Comparison of ENCODE assay signal across 10 mouse cellular contexts in the genomic region with DNA sequence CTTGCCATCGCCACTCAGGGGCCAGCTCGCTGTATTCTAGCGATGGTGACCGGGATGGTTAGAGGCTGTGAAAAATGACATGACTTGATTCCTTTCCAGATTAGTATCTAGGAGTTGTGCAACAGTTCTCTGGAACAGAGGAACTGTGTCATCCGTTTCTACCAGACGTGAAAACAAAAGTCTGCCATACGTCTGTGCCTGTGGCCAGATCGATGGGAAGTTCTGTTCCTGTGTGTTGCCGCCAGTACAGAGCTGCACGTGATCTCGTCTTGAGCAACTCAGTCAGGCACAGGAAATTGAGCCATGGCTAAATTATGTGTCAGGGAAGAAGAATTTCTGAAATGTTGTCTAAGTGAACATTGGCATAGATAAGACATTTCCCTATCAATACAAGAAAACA.
DNase-seq lines count a peak whose midpoint lies in the region; ATAC-seq lines count a peak whose summit lies in the region.
"Had no signal": no experiment of that assay in that cellular context is flagged by ENCODE, and none has a peak within 500 bp of the region (broad histone marks: within the 10 kb centered on the region; RNA-seq: fewer than 3 reads in every experiment).

No protein-coding gene starts in this region.

- no peaks in the 10 kb centered on the region for H3K27me3 ChIP-seq in embryonic facial prominence, embryonic 14.5 days (replicated peaks; ENCODE audit: control insufficient read depth, insufficient read depth, low read length)
- no peaks in the 10 kb centered on the region for H3K27me3 ChIP-seq in embryonic facial prominence, embryonic 10.5 days (replicated peaks; ENCODE audit: low read depth, poor library complexity, severe bottlenecking)
- H3K27me3 ChIP-seq in limb, embryonic 15.5 days = no peaks in the 10 kb centered on the region
- H3K27me3 ChIP-seq: embryonic facial prominence, embryonic 15.5 days; neural tube, embryonic 13.5 days had no signal

- DNase-seq in embryonic facial prominence, embryonic 14.5 days (ENCODE audit: low spot score) = peak; percentile 39
- DNase-seq in embryonic facial prominence, embryonic 10.5 days (ENCODE audit: low spot score) = no peak
- DNase-seq in urinary bladder, postnatal 36 days (ENCODE audit: low spot score in 2 of 2) = peak; percentile 20 to 60
- no peak for DNase-seq in urinary bladder, adult 2 months (ENCODE audit: low spot score)
- DNase-seq in cerebellum, adult 18-20 months = no peak
- no peak for DNase-seq in right cerebral cortex, adult 18-20 months

- no peaks in the 10 kb centered on the region for H3K9me3 ChIP-seq in embryonic facial prominence, embryonic 14.5 days (ENCODE audit: control insufficient read depth, low read length)
- H3K9me3 ChIP-seq in embryonic facial prominence, embryonic 10.5 days = no peaks in the 10 kb centered on the region
- H3K9me3 ChIP-seq in limb, embryonic 15.5 days = no peaks in the 10 kb centered on the region
- H3K9me3 ChIP-seq: embryonic facial prominence, embryonic 15.5 days; neural tube, embryonic 13.5 days had no signal

- no peak overlapping the region for H3K4me3 ChIP-seq in embryonic facial prominence, embryonic 14.5 days (ENCODE audit: low read depth, low read length)
- H3K4me3 ChIP-seq in embryonic facial prominence, embryonic 10.5 days = no peak overlapping the region
- H3K4me3 ChIP-seq in limb, embryonic 15.5 days = no peak overlapping the region
- H3K4me3 ChIP-seq: embryonic facial prominence, embryonic 15.5 days; neural tube, embryonic 13.5 days had no signal

- no peak for ATAC-seq in embryonic facial prominence, embryonic 14.5 days (ENCODE audit: low read depth)
- ATAC-seq in limb, embryonic 15.5 days (ENCODE audit: insufficient number of reproducible peaks, low FRiP score, low TSS enrichment, low read depth) = no peak
- ATAC-seq in neutrophil, adult 5-6 weeks (ENCODE audit: extremely low read depth, insufficient number of reproducible peaks, low FRiP score, poor library complexity, severe bottlenecking) = peak; percentile 88

- 79% methylated on average over 11 of the region's 11 CpGs for WGBS in embryonic facial prominence, embryonic 14.5 days
- WGBS in embryonic facial prominence, embryonic 10.5 days = 88% methylated on average over 11 of the region's 11 CpGs
- WGBS in limb, embryonic 15.5 days = 63% methylated on average over 11 of the region's 11 CpGs

- H3K9ac ChIP-seq in embryonic facial prominence, embryonic 14.5 days (ENCODE audit: low read depth, low read length) = no peak overlapping the region
- H3K9ac ChIP-seq in limb, embryonic 15.5 days = no peak overlapping the region
- H3K9ac ChIP-seq: embryonic facial prominence, embryonic 15.5 days; neural tube, embryonic 13.5 days had no signal

- H3K4me1 ChIP-seq in embryonic facial prominence, embryonic 14.5 days (ENCODE audit: control insufficient read depth, insufficient read depth, low read length) = no peaks in the 10 kb centered on the region
- no peaks in the 10 kb centered on the region for H3K4me1 ChIP-seq in embryonic facial prominence, embryonic 10.5 days
- no peaks in the 10 kb centered on the region for H3K4me1 ChIP-seq in limb, embryonic 15.5 days
- H3K4me1 ChIP-seq: embryonic facial prominence, embryonic 15.5 days had no signal

- no peak overlapping the region for H3K4me2 ChIP-seq in embryonic facial prominence, embryonic 14.5 days (ENCODE audit: low read depth, low read length)
- no peak overlapping the region for H3K4me2 ChIP-seq in limb, embryonic 15.5 days
- H3K4me2 ChIP-seq: embryonic facial prominence, embryonic 15.5 days; neural tube, embryonic 13.5 days had no signal

- H3K27ac ChIP-seq in embryonic facial prominence, embryonic 14.5 days (replicated peaks; ENCODE audit: low read depth, low read length) = no peak overlapping the region
- H3K27ac ChIP-seq in embryonic facial prominence, embryonic 10.5 days (replicated peaks) = no peak overlapping the region
- 0 out of 2 replicates have a peak overlapping the region, but pooled peaks have one; percentile 17 for H3K27ac ChIP-seq in limb, embryonic 15.5 days
- H3K27ac ChIP-seq: embryonic facial prominence, embryonic 15.5 days; neural tube, embryonic 13.5 days had no signal

- no peaks in the 10 kb centered on the region for H3K36me3 ChIP-seq in embryonic facial prominence, embryonic 14.5 days (ENCODE audit: control insufficient read depth, insufficient read depth, low read length)
- H3K36me3 ChIP-seq in embryonic facial prominence, embryonic 10.5 days (replicated peaks) = no peaks in the 10 kb centered on the region
- no peaks in the 10 kb centered on the region for H3K36me3 ChIP-seq in limb, embryonic 15.5 days
- H3K36me3 ChIP-seq: embryonic facial prominence, embryonic 15.5 days; neural tube, embryonic 13.5 days had no signal

Comparison
In these comparisons a context has a peak if more than half of its experiments do, and no peak if none do; other contexts are left out.
1. DNase-seq: peak in embryonic facial prominence, embryonic 14.5 days (single experiment) and urinary bladder, postnatal 36 days (2 of 2); none in embryonic facial prominence, embryonic 10.5 days (single experiment), urinary bladder, adult 2 months (single experiment), cerebellum, adult 18-20 months (0 of 2) and right cerebral cortex, adult 18-20 months (single experiment).